Mouse (Mus musculus): ENCODE data around the gene Tbp.
"Not testable (repeated sequence)": the region's sequence is repeated elsewhere in the genome, so short reads cannot be mapped to it uniquely, and the experiment has no call there.

The Tbp gene

DNA sequence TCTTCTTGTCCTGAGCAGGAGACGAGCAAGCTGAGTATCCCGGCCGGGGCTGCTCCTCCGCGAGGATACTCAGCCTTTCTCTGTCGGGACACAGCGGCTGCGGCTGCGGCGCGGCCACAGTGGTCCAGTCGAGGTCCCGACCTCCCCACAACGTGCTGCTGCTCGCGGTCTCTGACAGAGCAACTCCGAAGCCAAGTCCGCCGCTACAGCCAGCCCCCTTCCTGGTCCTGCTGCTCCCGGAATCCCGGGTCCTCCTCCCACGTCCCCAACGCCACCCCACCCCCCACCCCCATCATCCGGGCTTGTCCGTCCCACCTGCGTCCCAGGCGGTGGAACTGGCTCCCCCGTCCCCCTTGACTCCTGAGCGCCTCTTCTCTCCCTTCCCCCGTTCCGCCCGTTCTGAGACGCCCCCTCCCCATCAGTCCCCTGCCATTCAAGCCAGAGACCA is 36.8 kb downstream of the Tbp start:
- peak in 1 of 2 experiments; percentile 26 for DNase-seq (ENCODE audit: low spot score in 2 of 2)

DNA sequence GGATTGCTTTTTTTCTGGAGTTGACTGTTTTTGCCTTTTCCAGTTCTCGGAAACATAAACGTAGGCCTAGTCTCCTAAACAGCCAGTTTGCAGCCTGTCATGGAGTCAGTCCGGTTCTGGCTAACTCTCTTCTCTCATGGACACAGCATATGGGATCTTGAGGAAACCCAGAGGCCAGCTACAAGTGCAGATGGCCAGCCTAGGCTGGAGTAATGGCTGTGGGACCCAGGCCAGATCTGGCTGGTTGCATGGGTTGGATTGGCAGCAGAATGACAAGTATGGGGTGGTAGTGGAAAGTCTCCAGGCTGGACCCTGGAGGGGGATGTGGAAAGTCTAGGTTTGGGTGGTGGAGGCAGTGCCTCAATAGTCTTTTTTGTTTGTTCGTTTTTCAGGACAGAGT is 40.6 kb downstream of the Tbp start:
- no peak for DNase-seq (ENCODE audit: low spot score in 2 of 2)

DNA sequence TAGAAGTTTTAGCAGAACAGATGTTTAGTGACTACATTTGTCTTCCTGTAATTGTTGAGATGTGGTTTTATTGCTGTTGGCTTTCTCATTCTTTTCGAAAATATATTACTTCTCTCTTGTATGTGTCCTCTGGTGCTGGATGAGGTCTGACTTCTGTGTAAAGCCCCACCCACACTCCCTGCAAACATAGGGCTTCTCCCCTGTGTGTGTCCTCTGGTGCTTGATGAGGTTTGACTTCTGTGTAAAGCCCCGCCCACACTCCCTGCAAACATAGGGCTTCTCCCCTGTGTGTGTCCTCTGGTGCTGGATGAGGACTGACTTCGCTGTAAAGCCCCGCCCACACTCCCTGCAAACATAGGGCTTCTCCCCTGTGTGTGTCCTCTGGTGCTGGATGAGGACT is 44.2 kb downstream of the Tbp start:
- DNase-seq (ENCODE audit: low spot score in 2 of 2) = not testable (repeated sequence)

DNA sequence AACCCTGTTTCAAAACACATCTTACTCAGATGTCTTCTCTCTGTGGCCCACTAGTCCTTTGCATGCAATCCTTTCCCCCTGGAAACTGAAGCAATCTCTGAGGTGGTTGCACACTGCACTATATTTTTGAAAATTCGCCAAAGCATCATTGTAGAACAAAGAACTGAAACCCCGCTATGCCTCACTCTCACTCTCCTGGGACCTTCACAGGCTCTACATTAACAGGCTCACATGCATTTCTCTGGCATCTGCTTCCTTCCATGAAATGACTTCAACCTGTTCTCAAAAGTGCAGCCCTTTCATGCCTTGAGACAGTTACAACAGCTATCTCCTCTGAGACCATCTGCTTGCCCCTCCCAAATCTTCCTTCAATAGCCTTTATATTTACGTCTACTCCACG is 46.8 kb downstream of the Tbp start:
- no peak for DNase-seq (ENCODE audit: low spot score in 2 of 2)

DNA sequence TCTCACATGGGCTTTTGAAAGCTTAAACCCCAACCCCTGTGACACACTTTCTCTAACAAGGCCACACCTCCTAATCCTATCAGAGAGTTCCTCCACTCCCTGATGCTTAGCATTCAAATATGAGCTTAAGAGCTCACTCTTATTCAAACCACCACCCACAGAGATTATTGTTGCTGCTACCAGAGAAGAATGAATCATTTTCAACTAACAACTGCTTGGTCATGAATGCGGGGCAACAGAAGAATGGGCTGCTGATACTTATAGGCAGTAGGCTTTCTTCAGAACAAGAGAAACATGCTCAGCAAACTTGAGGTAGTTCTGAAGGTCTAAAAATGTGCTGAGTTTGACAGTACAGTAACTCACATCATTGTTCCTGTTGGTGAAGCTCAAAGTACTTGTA is 50.0 kb downstream of the Tbp start:
- no peak for DNase-seq (ENCODE audit: low spot score in 2 of 2)

DNA sequence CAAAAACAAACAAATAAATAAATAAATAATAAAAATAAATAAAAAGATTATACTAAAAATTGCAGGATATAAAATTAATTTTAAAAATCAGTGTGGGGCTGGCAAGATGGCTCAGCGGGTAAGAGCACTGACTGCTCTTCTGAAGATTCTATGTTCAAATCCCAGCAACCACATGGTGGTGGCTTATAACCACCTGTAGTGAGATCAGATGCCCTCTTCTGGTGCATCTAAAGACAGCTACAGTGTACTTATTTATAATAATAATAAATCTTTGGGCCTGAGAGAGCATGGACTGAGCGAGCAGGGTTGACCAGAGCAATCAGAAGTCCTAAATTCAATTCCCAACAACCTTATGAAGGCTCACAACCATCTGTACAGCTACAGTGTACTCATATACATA is 60.3 kb downstream of the Tbp start:
- DNase-seq (ENCODE audit: low spot score in 2 of 2) = no peak

DNA sequence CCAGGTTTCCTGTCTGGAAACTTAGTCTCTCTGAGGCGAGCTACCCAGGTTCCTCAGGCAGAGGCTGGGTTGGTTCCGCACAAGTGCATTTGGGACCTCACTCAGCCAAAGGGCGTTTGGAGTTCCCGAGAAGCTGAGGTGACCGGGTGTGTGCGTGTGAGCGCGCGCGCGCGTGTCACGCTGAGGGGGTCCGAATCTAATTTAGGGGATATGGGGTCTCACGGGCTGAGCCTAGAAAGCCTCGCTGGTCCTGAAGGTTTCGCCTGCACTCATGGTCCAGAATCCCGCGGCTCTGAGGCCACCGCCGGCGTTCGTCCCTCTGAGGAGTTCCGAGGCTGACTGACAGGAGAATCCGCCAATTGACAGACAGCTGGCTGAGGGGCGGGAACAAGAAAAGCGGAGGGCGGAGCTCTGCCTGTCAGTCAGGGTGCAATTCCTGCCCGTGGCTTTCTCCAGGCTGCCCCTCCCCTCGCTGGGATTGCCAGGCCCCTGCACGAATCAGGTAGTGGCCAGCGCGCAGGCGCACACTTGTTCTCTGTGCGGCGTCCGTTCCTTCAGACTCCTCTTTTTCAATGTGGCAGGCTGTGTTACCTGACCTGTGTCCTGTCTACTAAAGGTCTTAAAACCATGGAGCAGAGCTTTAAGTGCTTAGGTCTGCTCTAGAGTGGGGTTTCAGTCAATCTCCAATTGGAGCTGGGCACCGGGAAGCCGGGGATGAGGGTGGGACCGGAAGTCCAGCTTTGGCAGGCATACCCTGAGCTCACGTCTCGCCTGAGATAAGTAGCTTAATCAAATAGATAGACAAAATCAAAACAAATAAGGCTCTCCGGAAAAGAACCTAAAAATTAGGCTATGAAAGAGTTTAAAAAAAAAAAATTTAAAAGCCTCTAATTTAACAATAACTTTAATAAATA is 64.6 kb downstream of the Tbp start, which contains the start of gene Prdm9:
Gene Prdm9, minus strand, starts transcription at position 341 of the 914 bp plus-strand sequence.
- DNase-seq (ENCODE audit: low spot score in 2 of 2) = peak; percentile 99 to 100

DNA sequence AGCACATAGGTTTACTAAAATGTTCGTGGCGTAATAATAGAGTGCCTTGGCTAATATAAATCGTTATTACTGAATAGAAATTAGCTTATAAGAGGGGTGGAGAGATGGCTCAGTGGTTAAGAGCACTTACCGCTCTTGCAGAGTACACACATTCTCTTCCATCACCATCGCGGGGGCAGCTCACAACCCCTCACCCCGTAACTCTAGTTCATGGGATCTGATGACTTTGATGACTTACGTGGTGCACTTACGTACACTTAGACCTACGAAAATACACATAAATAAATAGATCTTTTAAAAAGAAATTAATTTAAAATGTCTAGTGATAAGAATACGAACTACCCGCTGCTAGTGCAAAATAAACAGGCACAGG is 65.2 kb downstream of the Tbp start:
- peak; percentile 30 to 32 for DNase-seq (ENCODE audit: low spot score in 2 of 2)

DNA sequence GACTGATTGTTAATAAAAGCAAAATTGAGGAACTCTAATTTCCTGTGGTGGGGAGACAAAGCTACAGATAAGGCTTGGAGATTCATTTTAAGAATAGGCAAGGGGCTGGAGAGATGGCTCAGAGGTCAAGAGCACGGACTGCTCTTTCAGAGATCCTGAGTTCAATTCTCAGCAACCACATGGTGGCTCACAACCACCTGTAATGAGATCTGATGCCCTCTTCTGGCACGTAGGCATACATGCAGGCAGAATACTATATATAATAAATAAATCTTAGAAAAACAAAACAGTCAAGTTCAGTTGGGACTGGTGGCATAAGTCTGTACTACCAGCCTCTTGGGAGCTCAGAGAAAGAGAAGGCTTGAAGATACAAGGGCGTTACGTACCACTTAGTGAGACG is 67.2 kb downstream of the Tbp start:
- no peak for DNase-seq (ENCODE audit: low spot score in 2 of 2)

DNA sequence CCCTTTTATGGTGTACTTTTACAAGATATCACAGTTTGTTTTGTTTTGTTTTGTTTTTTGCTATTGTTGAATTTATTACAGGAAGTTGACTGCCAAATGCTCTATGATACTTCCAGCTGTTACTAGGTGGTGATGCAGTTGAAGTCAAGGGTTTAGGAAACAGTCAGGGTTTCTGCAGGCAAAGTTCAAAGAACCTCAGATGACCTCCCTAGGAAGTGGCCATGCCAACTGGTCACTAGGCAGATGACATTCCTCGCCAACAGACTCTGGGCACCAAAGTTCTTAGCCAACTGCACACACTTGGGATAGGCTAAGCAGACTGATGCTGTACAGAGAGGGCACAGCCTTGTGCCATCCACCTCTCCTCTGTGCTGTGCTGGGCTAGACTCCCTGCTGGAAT is 75.4 kb downstream of the Tbp start:
- no peak for DNase-seq (ENCODE audit: low spot score in 2 of 2)

DNA sequence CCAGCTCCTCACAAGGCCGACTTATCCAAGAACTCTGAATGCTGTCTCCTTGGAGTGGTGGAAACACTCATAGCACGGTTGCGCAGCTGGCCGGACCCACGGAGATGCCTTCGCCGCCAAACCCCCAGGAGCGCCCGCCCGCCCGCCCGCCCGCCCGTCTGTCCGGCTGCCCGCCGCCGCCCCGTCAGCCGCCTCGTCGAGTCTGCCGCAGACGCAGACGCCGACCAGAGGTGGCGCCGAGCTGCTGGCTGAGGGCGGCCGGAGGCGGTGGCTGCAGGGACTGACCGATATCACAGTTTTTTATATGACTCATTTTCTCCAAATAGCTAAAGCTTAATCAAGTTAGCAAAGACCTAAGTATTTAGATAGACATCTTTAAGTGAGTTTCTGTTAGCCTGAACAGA is 77.6 kb downstream of the Tbp start:
- DNase-seq (ENCODE audit: low spot score in 2 of 2) = peak in 1 of 2 experiments; percentile 27
